Mouse (Mus musculus): ENCODE data around the gene Zbtb7b. TPM values are rescaled to one million over a fixed set of nuclear protein-coding genes. Genes with fewer than 3 reads are reported as not detected.

Gene Zbtb7b
- polyA plus RNA-seq, 1 experiment from 2014 or later: 0.39 TPM

DNA sequence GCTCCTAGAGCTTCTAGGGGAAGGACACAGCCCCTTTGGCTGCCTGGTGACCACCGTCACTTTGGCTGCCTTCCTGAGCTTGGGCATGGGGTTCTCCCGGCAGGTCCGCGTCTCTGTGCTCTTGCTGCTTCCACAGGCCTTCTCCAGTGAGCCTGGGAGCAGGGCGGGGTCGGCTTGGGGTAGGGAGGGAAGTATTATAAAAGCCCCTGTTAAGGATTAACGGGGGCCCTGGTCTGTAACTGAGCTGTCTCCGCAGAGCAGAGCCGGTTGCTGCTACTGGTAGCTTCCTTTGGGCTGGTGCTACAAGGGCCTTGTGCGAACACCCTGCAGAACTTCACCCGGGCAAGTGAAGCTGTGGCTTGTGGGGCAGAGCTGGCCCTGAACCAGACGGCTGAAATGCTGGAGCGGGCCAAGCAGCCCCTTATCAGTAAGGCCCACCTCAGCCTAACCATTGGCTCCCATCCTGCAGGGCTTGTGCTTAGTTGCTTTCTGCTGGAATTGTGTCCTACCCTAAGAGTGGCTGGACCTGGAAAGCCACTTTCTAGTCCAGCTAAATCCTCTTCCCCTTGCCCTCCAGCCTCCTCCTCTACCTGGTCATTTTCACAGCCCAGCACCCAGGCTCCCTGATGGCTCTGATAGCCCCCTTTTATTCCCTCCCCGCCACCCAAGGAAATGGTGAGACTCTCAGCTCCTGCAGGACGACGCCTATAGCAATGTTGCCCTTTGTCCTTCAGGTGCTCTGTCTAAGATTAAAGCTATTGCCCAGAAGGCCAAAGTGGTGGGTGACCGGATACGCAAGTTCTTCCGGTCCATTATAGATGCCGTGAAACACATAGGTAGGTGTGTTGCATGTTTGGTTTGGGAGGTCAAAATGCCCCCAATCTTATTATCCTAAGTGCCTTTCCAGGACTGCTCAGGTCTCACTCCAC is 28.8 kb downstream of the Zbtb7b start:
- WGBS: 75% methylated on average over 20 of the region's 20 CpGs
- no peak overlapping the region for H3K4me3 ChIP-seq
- DNase-seq (ENCODE audit: low spot score): no peak
- no peaks in the 10 kb centered on the region for H3K9me3 ChIP-seq (replicated peaks)
- no peaks in the 10 kb centered on the region for H3K36me3 ChIP-seq
- H3K4me1 ChIP-seq: peaks cover 19% of the 10 kb centered on the region
- H3K27me3 ChIP-seq (ENCODE audit: low read depth, poor library complexity, severe bottlenecking): peaks cover 10% of the 10 kb centered on the region; the same call in 1 of the 2 replicates
- H3K27ac ChIP-seq (replicated peaks): 0 out of 2 replicates have a peak overlapping the region, but pooled peaks have one; percentile 14

- H3K27me3 ChIP-seq (ENCODE audit: low read depth, poor library complexity, severe bottlenecking): peaks cover 10% of the 10 kb centered on the region; the same call in 1 of the 2 replicates
- DNase-seq (ENCODE audit: low spot score): no peak
- no peak within 1 kb of the TSS for H3K4me3 ChIP-seq
- peaks cover 19% of the 10 kb centered on the region for H3K4me1 ChIP-seq
- H3K27ac ChIP-seq (replicated peaks): peak within 1 kb of the TSS; percentile 38; the same call in 1 of the 2 replicates
- WGBS: 81% methylated on average over 11 of the region's 11 CpGs
- H3K36me3 ChIP-seq: no peaks in the 10 kb centered on the region
- H3K9me3 ChIP-seq (replicated peaks): no peaks in the 10 kb centered on the region
Measured at GRCm38 (mm10) chr3:89365153-89365485, 29.5 kb downstream of the Zbtb7b start, which contains the start of gene Dcst1. Gene Dcst1 (minus strand): TSS chr3:89365253.

DNA sequence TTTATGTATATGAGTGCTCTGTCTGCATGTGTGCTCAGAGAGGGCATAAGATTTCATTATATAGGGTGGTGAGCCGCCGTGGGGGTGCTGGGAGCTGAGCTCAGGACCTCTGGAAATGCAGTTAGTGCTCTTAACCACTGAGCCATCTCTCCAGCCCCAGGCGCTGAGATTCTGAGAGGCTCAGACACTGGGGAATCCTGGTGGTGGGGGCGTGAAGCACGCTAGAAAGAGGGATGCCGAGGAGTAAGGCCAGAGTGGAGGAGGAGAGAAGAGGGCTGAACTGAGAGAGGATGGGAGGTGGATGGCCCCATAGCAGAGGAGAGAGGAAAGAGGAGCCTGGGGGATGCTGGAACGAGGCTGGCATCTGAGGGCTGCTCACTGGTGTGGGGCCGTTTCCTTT is 29.9 kb downstream of the Zbtb7b start:
- Histone ChIP-seq H3K4me1 (peaks cover 19% of the 10 kb centered on the region), H3K9me3 (replicated peaks) (no peaks in the 10 kb centered on the region), H3K27ac (replicated peaks) (peak overlapping the region; percentile 38; the same call in 1 of the 2 replicates), H3K27me3 (ENCODE audit: low read depth, poor library complexity, severe bottlenecking) (peaks cover 10% of the 10 kb centered on the region; the same call in 1 of the 2 replicates), H3K4me3 (no peak overlapping the region), H3K36me3 (no peaks in the 10 kb centered on the region)
- WGBS: 60% methylated on average over 8 of the region's 8 CpGs
- DNase-seq (ENCODE audit: low spot score): no peak

DNA sequence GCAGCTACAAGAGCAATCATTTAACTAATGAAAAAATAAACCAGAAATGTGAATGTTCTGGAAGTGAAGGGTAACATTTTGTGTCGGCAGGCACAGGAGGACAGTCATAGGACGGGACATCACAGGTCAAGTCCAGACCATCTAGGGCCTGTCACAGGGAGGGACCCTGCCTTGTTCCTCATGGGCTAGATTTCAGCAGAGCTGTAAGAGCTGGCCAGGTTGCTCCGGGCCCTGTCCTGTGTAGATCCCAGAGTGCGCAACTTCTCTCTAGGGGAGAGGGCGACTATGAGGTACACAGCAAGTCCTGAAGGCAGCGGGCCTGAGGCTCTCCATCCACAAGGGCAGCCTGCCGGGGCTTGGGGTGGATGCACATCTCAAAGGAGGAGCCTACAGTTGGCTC is 32.9 kb downstream of the Zbtb7b start, which contains the start of gene Dcst2:
Dcst2 (plus strand) TSS at position 301 of the 400 bp plus-strand sequence.
- no peaks in the 10 kb centered on the region for H3K9me3 ChIP-seq (replicated peaks)
- H3K36me3 ChIP-seq: no peaks in the 10 kb centered on the region
- peaks cover 5% of the 10 kb centered on the region; the same call in 1 of the 2 replicates for H3K27me3 ChIP-seq (ENCODE audit: low read depth, poor library complexity, severe bottlenecking)
- peaks cover 14% of the 10 kb centered on the region for H3K4me1 ChIP-seq
- no peak for DNase-seq (ENCODE audit: low spot score)
- no peak within 1 kb of the TSS for H3K27ac ChIP-seq (replicated peaks)
- 88% methylated on average over 7 of the region's 7 CpGs for whole genome bisulfite sequencing
- no peak within 1 kb of the TSS for H3K4me3 ChIP-seq

GRCm38 (mm10) chr3:89360237-89360636 is 34.3 kb downstream of the Zbtb7b start:
- H3K4me1 ChIP-seq: peaks cover 9% of the 10 kb centered on the region
- no peaks in the 10 kb centered on the region for H3K9me3 ChIP-seq (replicated peaks)
- no peak overlapping the region for H3K27ac ChIP-seq (replicated peaks)
- H3K36me3 ChIP-seq: no peaks in the 10 kb centered on the region
- peaks cover 16% of the 10 kb centered on the region for H3K27me3 ChIP-seq (ENCODE audit: low read depth, poor library complexity, severe bottlenecking)
- WGBS: 82% methylated on average over 3 of the region's 3 CpGs
- H3K4me3 ChIP-seq: no peak overlapping the region
- no peak for DNase-seq (ENCODE audit: low spot score)

DNA sequence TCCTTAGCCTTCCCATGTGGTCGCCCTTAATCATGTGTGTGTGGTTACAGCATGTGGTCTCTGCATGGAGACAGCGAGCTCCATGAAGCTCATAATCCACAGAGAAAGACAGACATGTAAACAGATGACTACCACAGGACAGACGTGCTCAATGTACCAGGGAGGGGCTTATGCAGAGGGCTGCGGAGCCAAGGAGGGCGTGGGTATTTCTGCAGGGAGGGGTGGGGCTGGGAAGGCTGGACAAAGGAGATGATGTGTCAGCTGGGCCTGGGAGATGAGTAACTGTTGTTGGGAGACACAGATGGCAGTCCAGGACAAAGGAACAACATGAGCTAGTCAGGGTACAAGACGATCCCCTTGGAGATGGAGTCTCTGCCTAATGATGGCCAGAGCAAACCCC is 34.9 kb downstream of the Zbtb7b start:
- DNase-seq (ENCODE audit: low spot score): no peak
- no peaks in the 10 kb centered on the region for H3K36me3 ChIP-seq
- H3K9me3 ChIP-seq (replicated peaks): no peaks in the 10 kb centered on the region
- peaks cover 14% of the 10 kb centered on the region for H3K27me3 ChIP-seq (ENCODE audit: low read depth, poor library complexity, severe bottlenecking)
- H3K4me1 ChIP-seq: peaks cover 8% of the 10 kb centered on the region
- no peak overlapping the region for H3K4me3 ChIP-seq
- no peak overlapping the region for H3K27ac ChIP-seq (replicated peaks)
- 81% methylated on average over 6 of the region's 6 CpGs for WGBS

- Histone ChIP-seq H3K27me3 (ENCODE audit: low read depth, poor library complexity, severe bottlenecking) (peaks cover 35% of the 10 kb centered on the region), H3K9me3 (replicated peaks) (no peaks in the 10 kb centered on the region), H3K36me3 (no peaks in the 10 kb centered on the region), H3K27ac (replicated peaks) (no peak overlapping the region), H3K4me3 (no peak overlapping the region), H3K4me1 (peaks cover 15% of the 10 kb centered on the region)
- WGBS: 74% methylated on average over 9 of the region's 9 CpGs
- no peak for DNase-seq (ENCODE audit: low spot score)
Measured at GRCm38 (mm10) chr3:89356029-89356428, 38.5 kb downstream of the Zbtb7b start.

GRCm38 (mm10) chr3:89355512-89355902 is 39.1 kb downstream of the Zbtb7b start:
- H3K27ac ChIP-seq (replicated peaks): peak overlapping the region; percentile 49; the same call in 1 of the 2 replicates
- peaks cover 18% of the 10 kb centered on the region for H3K4me1 ChIP-seq
- no peaks in the 10 kb centered on the region for H3K9me3 ChIP-seq (replicated peaks)
- no peak overlapping the region for H3K4me3 ChIP-seq
- H3K36me3 ChIP-seq: no peaks in the 10 kb centered on the region
- WGBS: 88% methylated on average over 6 of the region's 6 CpGs
- H3K27me3 ChIP-seq (ENCODE audit: low read depth, poor library complexity, severe bottlenecking): peaks cover 40% of the 10 kb centered on the region
- no peak for DNase-seq (ENCODE audit: low spot score)

GRCm38 (mm10) chr3:89354816-89355511 is 39.6 kb downstream of the Zbtb7b start:
- peak; percentile 78 for DNase-seq (ENCODE audit: low spot score)
- Histone ChIP-seq H3K9me3 (replicated peaks) (no peaks in the 10 kb centered on the region), H3K27me3 (ENCODE audit: low read depth, poor library complexity, severe bottlenecking) (peaks cover 45% of the 10 kb centered on the region), H3K4me1 (peaks cover 23% of the 10 kb centered on the region), H3K27ac (replicated peaks) (peak overlapping the region; percentile 49), H3K36me3 (no peaks in the 10 kb centered on the region), H3K4me3 (no peak overlapping the region)
- 20% methylated on average over 5 of the region's 5 CpGs for WGBS

DNA sequence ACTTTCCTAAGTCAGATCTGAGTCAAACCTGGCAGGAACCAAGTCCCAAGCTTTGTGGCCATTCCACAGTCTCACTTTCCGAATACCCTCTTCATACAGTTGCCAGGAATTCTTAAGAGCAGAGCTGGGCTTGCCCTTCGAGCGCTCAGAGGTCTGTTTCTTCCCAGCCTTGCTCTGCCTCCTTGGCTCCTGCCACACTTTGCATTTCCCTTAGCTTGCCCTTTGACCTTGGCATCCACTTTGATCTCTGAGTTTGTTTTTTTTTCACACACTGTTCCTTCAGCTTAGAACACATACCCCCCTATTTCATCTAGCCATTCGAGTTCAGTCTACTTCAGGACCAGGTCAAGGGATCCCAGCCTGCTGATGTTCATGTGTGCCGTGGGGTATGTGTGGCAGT is 43.3 kb downstream of the Zbtb7b start:
- H3K36me3 ChIP-seq: 0 out of 2 replicates have a peak, but pooled peaks cover 6% of the 10 kb centered on the region
- no peak overlapping the region for H3K4me3 ChIP-seq
- H3K4me1 ChIP-seq: peaks cover 43% of the 10 kb centered on the region
- no peaks in the 10 kb centered on the region for H3K9me3 ChIP-seq (replicated peaks)
- 71% methylated on average over 5 of the region's 5 CpGs for WGBS
- H3K27ac ChIP-seq (replicated peaks): no peak overlapping the region
- peaks cover 71% of the 10 kb centered on the region for H3K27me3 ChIP-seq (ENCODE audit: low read depth, poor library complexity, severe bottlenecking)
- DNase-seq (ENCODE audit: low spot score): no peak

DNA sequence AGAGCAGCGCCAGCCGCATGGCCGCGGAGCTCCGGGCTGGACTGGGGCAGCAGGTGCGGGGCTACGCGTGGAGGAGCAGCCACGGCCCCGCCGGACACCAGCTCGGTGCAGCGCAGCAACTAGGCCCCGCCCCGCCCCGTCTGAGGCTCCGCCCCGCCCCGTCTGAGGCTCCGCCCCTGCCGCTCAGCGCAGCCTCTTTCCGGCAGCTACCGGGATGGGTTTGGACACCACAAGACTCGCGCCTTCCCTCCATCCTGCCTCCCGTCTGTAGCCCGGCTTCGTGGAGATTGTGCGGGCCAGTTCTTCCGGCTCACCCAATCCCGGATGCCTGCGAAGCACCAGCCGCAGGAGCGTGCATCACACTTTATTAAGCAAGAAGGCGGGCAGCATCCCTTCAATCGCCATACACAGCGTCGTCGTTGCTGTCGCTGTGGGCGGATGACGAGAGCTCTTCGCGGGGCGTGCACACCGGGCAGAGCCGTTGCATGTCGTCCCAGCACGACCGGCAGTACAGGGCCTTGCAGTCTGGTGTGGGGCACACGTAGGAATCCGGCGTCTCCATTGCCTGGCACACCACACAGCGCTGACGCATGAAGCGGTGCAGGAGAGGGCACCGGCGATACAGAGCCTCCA is 44.6 kb downstream of the Zbtb7b start, which contains the start of gene Adam15:
Adam15 (minus strand) TSS at position 128 of the 633 bp plus-strand sequence.
- Histone ChIP-seq H3K4me1 (peaks cover 39% of the 10 kb centered on the region), H3K36me3 (peaks cover 12% of the 10 kb centered on the region; the same call in 1 of the 2 replicates), H3K9me3 (replicated peaks) (no peaks in the 10 kb centered on the region), H3K27ac (replicated peaks) (peak within 1 kb of the TSS; percentile 79), H3K4me3 (peak within 1 kb of the TSS; percentile 64), H3K27me3 (ENCODE audit: low read depth, poor library complexity, severe bottlenecking) (peaks cover 59% of the 10 kb centered on the region)
- peak; percentile 92 for DNase-seq (ENCODE audit: low spot score)
- 1% methylated on average over 53 of the region's 59 CpGs for WGBS

Measured in midbrain, embryonic 10.5 days (tissue).